Mouse (Mus musculus) intestine, embryonic 14.5 days (tissue): ENCODE results near the gene Nup93. TPM values are rescaled to one million over a fixed set of nuclear protein-coding genes. Genes with fewer than 3 reads are reported as not detected.

Experiments
- ATAC-seq: fragments of 200-750 bp; cut with Nextera tagmentation; replicated peaks from 2 replicates; pipeline ENCODE4 v1.8.0; 2017; ENCODE audit warnings: low read depth, moderate number of reproducible peaks, moderate TSS enrichment, moderate library complexity; ENCODE audit not compliant: low FRiP score, low TSS enrichment
- DNase-seq: peaks from one replicate; pipeline ENCODE4 v3.0.0-alpha.2; 2018; ENCODE audit warnings: low spot score
- H3K27ac ChIP-seq: fragments of 300-500 bp; sonication (generic); 2 replicates; pipeline ENCODE4 v1.5.1; 2014; ENCODE audit warnings: low read depth, mild to moderate bottlenecking, control low read depth
- H3K27me3 ChIP-seq: fragments of 300-500 bp; sonication (generic); replicated peaks from 2 replicates; pipeline ENCODE4 v1.6.1; 2014; ENCODE audit warnings: low read length, control low read depth; ENCODE audit not compliant: control insufficient read depth, insufficient read depth
- H3K36me3 ChIP-seq: fragments of 300-500 bp; sonication (generic); 2 replicates; pipeline ENCODE4 v1.6.1; 2014; ENCODE audit warnings: low read length, control low read depth; ENCODE audit not compliant: control insufficient read depth, insufficient read depth
- H3K4me1 ChIP-seq: fragments of 300-500 bp; sonication (generic); replicated peaks from 2 replicates; pipeline ENCODE4 v1.6.1; 2014; ENCODE audit warnings: low read length, control low read depth, mixed read lengths; ENCODE audit not compliant: control insufficient read depth, insufficient read depth
- H3K4me2 ChIP-seq: fragments of 300-500 bp; sonication (generic); 2 replicates; pipeline ENCODE4 v1.6.1; 2014; ENCODE audit warnings: low read length
- H3K4me3 ChIP-seq: fragments of 300-500 bp; sonication (generic); 2 replicates; pipeline ENCODE4 v1.5.1; 2014; ENCODE audit warnings: low read depth, low read length, control low read depth, mixed read lengths
- H3K9ac ChIP-seq: fragments of 300-500 bp; sonication (generic); 2 replicates; pipeline ENCODE4 v1.6.1; 2014; ENCODE audit warnings: mild to moderate bottlenecking, low read length
- H3K9me3 ChIP-seq: fragments of 300-500 bp; sonication (generic); 2 replicates; pipeline ENCODE4 v1.6.1; 2016; ENCODE audit warnings: low read length, control low read depth; ENCODE audit not compliant: control insufficient read depth
- WGBS: fragments of 180-500 bp; shearing (Covaris S2); extraction: QIAGEN DNeasy Blood & Tissue Kit; methylation state at CpG from one replicate; pipeline ENCODE4 v1.1.7; 2014; 5-methylcytosine and 5-hydroxymethylcytosine counted together
- polyA plus RNA-seq: library from polyadenylated mRNA; unstranded; fragments of >200 nt; fragmentation: Nextera tagmentation; extraction: Ambion mirVana; gene quantifications from 2 replicates; pipeline ENCODE4 v1.2.1, GENCODE M21; 2014

Nup93 gene
- polyA plus RNA-seq, 1 experiment from 2014 or later: 90.0 TPM

DNA sequence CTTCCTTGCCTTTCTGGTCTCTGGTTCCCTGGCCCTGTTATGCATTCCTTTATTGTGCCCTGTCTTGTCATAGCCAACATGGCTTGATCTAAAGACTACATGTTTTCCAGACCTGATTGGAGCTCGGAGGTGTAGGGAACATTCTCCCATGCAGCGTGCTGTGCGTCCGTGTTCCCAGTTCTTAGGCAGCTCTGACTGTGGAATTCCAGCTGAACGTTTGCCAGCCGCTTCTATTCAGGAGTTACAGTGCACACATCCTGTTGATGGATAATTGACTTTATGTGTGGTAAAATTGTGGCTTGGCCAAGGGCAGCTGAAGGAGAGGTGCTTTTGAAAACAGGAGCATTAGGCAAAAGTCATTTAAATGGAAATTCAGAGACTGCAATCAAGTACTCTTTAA, 77.7 kb downstream of the Nup93 start:
- H3K4me3 ChIP-seq: no peak overlapping the region
- H3K27ac ChIP-seq: no peak overlapping the region
- H3K4me1 ChIP-seq: no peaks in the 10 kb centered on the region
- no peak overlapping the region for H3K4me2 ChIP-seq
- no peak for DNase-seq
- no peak overlapping the region for H3K9ac ChIP-seq
- no peaks in the 10 kb centered on the region for H3K27me3 ChIP-seq
- ATAC-seq: no peak
- H3K36me3 ChIP-seq: 0 out of 2 replicates have a peak, but pooled peaks cover 7% of the 10 kb centered on the region
- 62% methylated on average over 6 of the region's 6 CpGs for WGBS
- no peaks in the 10 kb centered on the region for H3K9me3 ChIP-seq

DNA sequence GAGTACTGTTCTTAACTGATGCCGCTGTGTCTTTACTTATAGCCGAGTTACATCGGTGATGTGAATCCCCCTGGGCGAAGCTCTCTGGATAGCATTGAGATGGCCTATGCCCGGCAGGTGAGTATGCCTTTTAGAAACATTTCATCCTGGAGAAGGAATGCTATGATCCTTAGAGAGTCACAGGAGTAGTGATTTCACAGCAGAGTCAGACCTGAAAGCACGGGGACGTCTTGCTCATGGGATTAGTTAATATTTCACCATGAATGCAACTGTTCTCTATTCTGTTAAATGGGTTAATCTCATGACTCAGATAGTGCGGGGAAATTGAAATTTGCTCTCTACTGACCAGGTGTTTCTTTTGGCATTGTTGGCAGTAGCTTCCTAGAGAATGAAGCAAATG, 78.3 kb downstream of the Nup93 start:
- DNase-seq: no peak
- no peak overlapping the region for H3K4me2 ChIP-seq
- no peak overlapping the region for H3K27ac ChIP-seq
- no peaks in the 10 kb centered on the region for H3K27me3 ChIP-seq
- H3K36me3 ChIP-seq: 0 out of 2 replicates have a peak, but pooled peaks cover 7% of the 10 kb centered on the region
- H3K9me3 ChIP-seq: no peaks in the 10 kb centered on the region
- H3K9ac ChIP-seq: no peak overlapping the region
- no peaks in the 10 kb centered on the region for H3K4me1 ChIP-seq
- no peak for ATAC-seq
- WGBS: 90% methylated on average over 8 of the region's 8 CpGs
- no peak overlapping the region for H3K4me3 ChIP-seq

DNA sequence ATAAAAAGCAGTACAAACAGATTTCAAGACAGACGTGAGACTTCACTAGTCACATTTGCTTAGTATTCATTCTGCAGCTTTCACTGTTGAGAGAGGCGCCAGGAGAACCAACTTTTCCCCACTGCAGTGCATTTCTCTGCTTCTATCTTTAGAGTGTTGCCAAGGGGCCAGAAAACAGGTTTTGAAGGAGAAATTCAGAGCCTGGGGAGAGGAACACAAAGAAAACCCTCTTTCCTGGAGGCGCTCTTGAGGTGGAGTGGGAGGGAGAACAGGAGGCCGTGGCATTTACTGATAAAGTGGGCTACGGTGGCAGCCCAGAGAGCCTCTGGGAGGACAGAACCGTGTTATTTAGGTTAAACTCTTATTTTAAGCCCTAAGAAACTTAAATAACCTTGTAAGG, 81.3 kb downstream of the Nup93 start:
- H3K4me3 ChIP-seq: no peak overlapping the region
- DNase-seq (no peak), ATAC-seq (no peak)
- no peak overlapping the region for H3K27ac ChIP-seq
- H3K36me3 ChIP-seq: 0 out of 2 replicates have a peak, but pooled peaks cover 9% of the 10 kb centered on the region
- no peaks in the 10 kb centered on the region for H3K27me3 ChIP-seq
- no peaks in the 10 kb centered on the region for H3K9me3 ChIP-seq
- H3K4me1 ChIP-seq: no peaks in the 10 kb centered on the region
- no peak overlapping the region for H3K4me2 ChIP-seq
- WGBS: 87% methylated on average over 6 of the region's 6 CpGs
- H3K9ac ChIP-seq: no peak overlapping the region

DNA sequence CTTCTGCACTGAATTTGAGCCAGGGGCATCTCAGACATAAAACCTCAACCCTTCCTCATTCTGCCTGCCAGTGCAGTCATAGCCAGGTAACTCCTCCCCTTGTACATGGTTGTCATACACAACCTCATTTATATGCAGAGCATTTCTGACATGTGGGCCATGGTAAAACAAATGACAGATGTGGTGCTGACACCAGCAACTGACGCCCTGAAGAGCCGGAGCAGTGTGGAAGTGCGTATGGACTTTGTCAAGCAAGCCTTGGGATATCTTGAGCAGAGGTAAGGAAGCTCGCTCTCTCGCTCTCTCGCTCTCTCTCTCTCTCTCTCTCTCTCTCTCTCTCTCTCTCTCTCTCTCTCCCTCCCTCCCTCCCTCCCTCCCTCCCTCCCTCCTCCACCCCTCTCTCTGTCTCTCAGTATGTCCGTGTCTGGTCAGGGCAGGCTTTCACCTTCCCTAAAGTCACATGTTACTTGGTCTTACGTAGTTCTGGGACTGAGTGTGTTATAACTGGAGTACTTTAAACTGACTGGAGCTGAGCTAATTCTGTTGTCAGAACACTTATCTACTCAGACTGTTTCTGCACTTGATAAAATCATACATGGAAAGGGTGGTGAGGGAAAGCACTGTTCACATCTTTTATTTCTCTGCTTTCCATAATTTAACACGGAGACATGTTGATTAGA, 82.1 kb downstream of the Nup93 start:
- Histone ChIP-seq H3K4me1 (no peaks in the 10 kb centered on the region), H3K9ac (no peak overlapping the region), H3K27me3 (no peaks in the 10 kb centered on the region), H3K9me3 (no peaks in the 10 kb centered on the region), H3K27ac (no peak overlapping the region), H3K4me3 (no peak overlapping the region), H3K4me2 (no peak overlapping the region), H3K36me3 (peaks cover 13% of the 10 kb centered on the region)
- ATAC-seq (no peak), DNase-seq (no peak)
- 68% methylated on average over 9 of the region's 9 CpGs for WGBS

DNA sequence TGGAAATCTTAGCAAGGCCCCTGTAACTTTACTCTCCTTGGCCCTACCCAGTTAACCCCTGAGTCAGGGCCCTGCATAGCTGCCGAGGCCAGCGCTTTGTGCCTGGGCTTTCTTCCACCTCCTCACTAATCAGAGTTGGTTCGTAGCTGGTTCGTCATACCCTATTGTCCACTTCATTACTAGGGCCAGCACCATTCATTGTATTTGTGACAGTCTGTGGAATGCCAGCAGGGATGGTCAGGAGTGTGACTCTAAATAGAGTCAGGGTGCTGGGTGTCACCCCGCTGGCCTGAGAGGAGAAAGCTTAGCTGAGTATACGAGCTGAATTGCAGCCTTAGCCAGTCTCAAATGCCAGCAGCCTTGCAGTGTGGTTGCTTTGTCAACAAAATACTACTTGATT, 82.7 kb downstream of the Nup93 start:
- Histone ChIP-seq H3K27ac (no peak overlapping the region), H3K4me2 (no peak overlapping the region), H3K9me3 (no peaks in the 10 kb centered on the region), H3K36me3 (peaks cover 20% of the 10 kb centered on the region), H3K4me1 (no peaks in the 10 kb centered on the region), H3K9ac (no peak overlapping the region), H3K27me3 (no peaks in the 10 kb centered on the region), H3K4me3 (no peak overlapping the region)
- WGBS: 74% methylated on average over 6 of the region's 6 CpGs
- no peak for DNase-seq
- ATAC-seq: no peak

DNA sequence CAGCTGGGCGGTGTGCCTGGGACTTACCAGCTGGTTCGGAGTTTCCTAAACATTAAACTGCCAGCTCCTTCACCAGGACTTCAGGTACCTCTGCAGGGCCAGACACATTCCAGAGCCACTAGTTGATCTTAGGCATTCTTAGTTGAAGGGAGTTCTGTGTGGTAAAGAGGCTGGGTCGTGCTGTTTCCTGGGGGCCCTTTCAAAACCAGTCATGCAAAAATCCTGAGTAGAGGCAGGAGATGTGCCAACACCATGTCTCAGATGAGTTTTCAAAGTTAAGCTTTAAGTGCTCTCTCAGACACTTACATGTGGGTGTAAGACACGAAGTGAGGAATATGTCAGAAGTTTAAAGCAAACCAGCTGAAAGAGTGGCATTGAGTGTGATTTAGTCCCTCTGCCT, 86.4 kb downstream of the Nup93 start:
- no peak for DNase-seq
- 56% methylated on average over 4 of the region's 4 CpGs for WGBS
- Histone ChIP-seq H3K4me2 (no peak overlapping the region), H3K4me3 (no peak overlapping the region), H3K27ac (no peak overlapping the region; the same call in 1 of the 2 replicates), H3K9me3 (no peaks in the 10 kb centered on the region), H3K4me1 (no peaks in the 10 kb centered on the region), H3K9ac (no peak overlapping the region), H3K27me3 (no peaks in the 10 kb centered on the region), H3K36me3 (peaks cover 41% of the 10 kb centered on the region)
- no peak for ATAC-seq

DNA sequence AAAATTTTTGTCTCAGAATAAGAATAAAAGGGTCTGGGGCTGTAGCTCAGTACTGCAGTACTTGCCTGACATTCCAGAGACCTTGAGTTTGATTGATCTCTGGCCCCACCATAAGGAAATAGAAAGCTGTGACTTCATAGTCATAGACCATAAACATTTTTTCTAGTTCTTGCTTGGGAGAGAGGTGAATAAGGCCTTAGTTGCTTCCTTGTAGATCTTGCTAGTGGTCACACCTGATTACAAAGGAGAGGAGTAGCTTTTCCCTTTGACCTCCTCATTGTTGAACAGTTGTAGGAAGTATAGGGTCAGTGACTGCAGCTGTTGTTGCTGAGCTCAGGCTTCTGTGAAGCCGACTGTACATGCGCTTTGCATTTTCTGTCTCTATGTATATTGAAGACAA, 90.0 kb downstream of the Nup93 start:
- Histone ChIP-seq H3K4me3 (no peak overlapping the region), H3K4me1 (no peaks in the 10 kb centered on the region), H3K4me2 (no peak overlapping the region), H3K9ac (no peak overlapping the region), H3K27ac (no peak overlapping the region), H3K9me3 (no peaks in the 10 kb centered on the region), H3K36me3 (peaks cover 70% of the 10 kb centered on the region), H3K27me3 (no peaks in the 10 kb centered on the region)
- no peak for ATAC-seq
- no peak for DNase-seq
- WGBS: 93% methylated on average over 2 of the region's 2 CpGs

DNA sequence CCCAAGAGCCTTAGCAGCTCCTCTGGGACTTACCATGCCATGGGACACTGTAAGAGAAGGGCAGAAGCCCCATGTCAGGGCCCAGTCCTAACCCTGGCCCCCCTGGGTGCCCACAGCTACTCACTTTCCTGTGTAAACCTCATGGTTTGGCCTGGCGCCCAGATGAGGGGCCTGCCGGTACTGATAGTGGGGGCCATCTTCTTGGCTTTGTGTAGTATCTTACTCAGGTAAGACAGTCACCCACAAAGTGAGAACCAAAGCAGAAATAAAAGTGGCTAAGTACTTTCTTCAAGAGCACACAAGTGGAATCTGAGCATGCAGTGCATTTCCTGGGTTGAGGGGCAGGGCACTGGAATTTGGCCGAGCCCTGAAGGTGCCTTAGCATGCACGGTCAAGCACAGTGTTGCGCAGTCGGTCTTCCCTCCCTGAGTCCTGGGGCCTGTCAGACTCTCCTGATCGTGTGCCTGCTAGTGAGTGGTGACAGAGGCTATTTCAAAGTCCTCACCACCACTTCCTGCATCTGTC, 92.7 kb downstream of the Nup93 start:
- peaks cover 81% of the 10 kb centered on the region for H3K36me3 ChIP-seq
- ATAC-seq: no peak

DNA sequence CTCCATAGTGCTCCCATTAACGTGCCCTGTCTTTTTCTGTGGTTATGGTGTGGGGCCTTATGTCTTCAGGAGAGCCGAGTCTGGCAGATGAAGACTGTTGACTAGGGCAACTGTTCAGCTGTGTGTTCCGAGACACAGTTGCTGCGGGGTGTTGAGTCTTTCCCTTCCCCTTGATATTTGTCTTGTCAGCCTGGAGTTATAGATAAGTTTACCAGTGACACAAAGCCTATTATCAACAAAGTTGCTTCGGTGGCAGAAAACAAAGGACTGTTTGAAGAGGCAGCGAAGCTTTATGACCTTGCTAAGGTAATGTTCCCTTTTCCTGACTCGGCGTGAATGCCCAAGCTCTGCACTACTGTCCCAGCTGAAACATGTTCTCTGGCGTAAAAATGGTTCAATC, 93.3 kb downstream of the Nup93 start:
- DNase-seq: no peak
- no peaks in the 10 kb centered on the region for H3K9me3 ChIP-seq
- H3K27me3 ChIP-seq: no peaks in the 10 kb centered on the region
- H3K27ac ChIP-seq: no peak overlapping the region
- H3K4me1 ChIP-seq: no peaks in the 10 kb centered on the region
- H3K9ac ChIP-seq: no peak overlapping the region
- 74% methylated on average over 9 of the region's 9 CpGs for WGBS
- no peak overlapping the region for H3K4me2 ChIP-seq
- H3K4me3 ChIP-seq: no peak overlapping the region
- no peak for ATAC-seq
- H3K36me3 ChIP-seq: peaks cover 79% of the 10 kb centered on the region

More for the DNA sequence above, 92.7 kb downstream of the Nup93 start:
- 83% methylated on average over 7 of the region's 7 CpGs for WGBS
- H3K4me1 ChIP-seq: no peaks in the 10 kb centered on the region
- no peak overlapping the region for H3K4me3 ChIP-seq
- no peak overlapping the region for H3K4me2 ChIP-seq
- no peak for DNase-seq
- H3K27me3 ChIP-seq: no peaks in the 10 kb centered on the region
- H3K9ac ChIP-seq: no peak overlapping the region
- no peaks in the 10 kb centered on the region for H3K9me3 ChIP-seq
- no peak overlapping the region for H3K27ac ChIP-seq
